Mouse (Mus musculus) lung, adult 2 months (tissue): ENCODE data around the gene Ctu1.

Experiments used
- CTCF ChIP-seq: fragments of 200-500 bp; IDR thresholded peaks from 2 replicates; pipeline ENCODE4 v1.5.1; 2011; ENCODE audit warnings: mild to moderate bottlenecking, low read length, control low read depth; ENCODE audit not compliant: insufficient read depth
- POLR2A ChIP-seq: fragments of 200-500 bp; IDR thresholded peaks from 2 replicates; pipeline ENCODE4 v1.6.1; 2011; ENCODE audit warnings: low read depth, mild to moderate bottlenecking, control low read depth, low read length, borderline replicate concordance; ENCODE audit errors: extremely low read depth

DNA sequence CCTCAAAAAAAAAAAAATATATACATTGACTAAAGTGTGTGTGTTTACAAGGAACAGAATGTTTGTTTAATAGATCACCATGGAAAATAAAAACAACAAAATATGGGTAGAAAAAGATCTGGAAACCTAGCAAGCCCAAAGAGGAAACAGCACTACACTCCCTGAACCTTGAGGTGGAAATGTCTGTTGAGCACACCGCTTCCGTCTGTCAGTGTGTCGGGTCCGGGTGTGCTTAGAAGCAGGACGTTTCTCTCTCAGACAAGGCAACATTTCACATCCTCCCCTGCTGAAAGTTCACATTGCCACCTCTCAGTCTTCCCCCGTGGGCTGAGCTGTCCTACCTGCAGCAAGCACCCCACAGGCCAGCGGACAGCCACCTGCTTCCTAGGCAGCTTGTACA, 48.9 kb upstream of the Ctu1 start:
- TF ChIP-seq CTCF (no peak), POLR2A (no peak)
